Mouse (Mus musculus) thymus, adult 18-20 months (tissue): ENCODE measurements around the gene Comp.

Experiments
- DNase-seq, 2 experiments: peaks; one replicate each; pipeline ENCODE4 v3.0.0; 2022; ENCODE audit warnings: mixed read lengths in 2 of 2

Comp gene

GRCm38 (mm10) chr8:70373397-70374317 is at the start of gene Comp:
Gene Comp, plus strand, starts transcription at chr8:70373558.
- no peak for DNase-seq

GRCm38 (mm10) chr8:70323716-70324115 is 49.6 kb upstream of the Comp start:
- DNase-seq, result no peak

GRCm38 (mm10) chr8:70327512-70327911 is 45.8 kb upstream of the Comp start:
- DNase-seq, result no peak

DNA sequence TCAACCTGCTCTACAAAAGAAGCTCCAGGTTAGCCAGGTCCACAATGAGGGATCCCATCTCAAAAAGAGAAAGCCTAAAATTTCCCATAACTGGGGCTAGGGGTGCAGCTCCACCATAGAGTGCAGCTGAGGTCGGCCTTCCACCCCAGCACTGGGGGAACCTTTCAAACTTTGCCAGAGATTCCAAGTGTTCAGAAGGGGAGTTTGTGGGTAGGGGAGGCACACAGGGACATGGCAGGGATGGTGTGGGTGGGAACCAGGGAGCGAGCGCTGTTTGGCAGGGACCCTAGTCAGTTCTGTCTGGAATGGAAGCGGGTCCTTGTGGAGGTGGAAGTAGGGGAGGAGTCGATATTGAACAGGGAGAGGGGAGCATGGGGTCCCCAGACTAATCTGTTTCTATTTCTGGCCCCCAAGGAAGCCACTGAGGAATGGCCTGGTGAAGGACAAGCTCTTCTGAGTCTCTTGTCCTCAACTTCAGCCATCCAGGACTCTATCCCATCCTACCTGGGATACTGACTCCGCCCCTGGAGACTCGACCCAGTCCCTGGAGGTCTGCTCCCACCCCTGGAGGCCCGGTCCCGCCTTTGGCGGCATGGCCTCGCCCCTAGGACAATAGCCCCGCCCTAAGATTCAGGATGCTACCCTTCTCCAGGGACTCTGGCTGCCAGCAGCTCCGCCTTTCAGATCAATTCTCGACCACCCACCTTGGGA is 44.1 kb upstream of the Comp start, which contains the start of gene Gdf1:
Gene Gdf1 (plus strand): TSS at position 694 of the 711 bp plus-strand sequence.
- no peak for DNase-seq

- DNase-seq, result no peak
Observed at GRCm38 (mm10) chr8:70329835-70330740, 43.3 kb upstream of the Comp start.

GRCm38 (mm10) chr8:70330741-70331364 is 42.5 kb upstream of the Comp start:
- no peak for DNase-seq

- no peak for DNase-seq
Observed at GRCm38 (mm10) chr8:70331526-70331925, 41.8 kb upstream of the Comp start.

DNA sequence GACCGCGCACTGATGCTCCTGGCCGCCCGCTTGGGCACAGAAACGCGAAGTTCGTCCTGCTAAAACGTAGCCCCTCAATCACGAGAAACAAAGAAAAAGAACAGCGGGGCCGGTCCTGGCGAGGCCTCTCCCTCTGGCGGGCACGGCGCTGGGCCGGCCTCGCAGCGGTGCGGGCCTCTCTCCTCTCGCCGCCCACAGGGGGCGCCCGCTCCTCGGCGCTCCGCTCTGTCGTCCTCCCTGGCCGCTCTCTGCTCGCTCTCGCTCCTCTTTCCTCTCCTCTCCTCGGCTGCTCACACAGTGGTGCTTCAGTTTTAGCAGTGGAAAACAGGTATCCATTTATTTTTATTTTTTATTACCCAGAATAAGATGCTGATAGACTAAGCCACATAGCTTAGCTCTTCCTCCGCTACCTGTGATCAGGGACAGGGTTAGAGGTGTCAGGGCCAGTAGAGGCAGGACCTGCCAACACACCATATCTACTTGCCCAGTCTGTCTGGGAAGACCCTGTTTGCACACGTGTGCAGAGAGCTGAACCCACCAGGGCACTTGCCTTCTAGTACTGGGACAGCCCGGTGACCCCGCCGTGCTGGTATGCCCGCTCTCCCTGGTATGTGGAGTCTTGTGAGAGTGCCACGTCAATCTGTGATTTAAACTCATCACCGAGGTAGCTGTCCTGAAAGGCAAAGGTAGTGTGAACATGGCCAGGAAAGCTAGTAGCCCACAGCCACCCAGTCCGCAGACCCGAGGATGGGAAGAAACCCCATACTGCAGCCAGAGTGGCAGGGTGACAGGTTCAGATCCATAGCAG is 41.1 kb upstream of the Comp start:
- DNase-seq, result no peak

DNA sequence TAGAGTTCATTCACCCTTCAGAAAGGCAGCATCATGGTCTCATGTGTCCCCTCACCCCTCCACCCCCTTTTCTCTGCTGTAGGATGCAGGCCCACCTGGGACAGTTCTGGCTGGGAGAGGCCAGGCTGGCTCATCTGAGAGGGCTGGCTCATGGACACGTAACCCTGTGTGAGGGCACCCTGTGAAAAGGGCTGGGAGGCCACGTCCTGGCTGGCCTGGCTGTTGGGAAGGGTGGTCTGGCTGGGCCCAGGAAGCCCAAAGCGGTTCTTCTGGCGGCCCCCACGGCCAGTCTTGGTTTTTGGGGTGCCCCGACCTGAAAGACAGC is 40.5 kb upstream of the Comp start:
- DNase-seq, result no peak

DNA sequence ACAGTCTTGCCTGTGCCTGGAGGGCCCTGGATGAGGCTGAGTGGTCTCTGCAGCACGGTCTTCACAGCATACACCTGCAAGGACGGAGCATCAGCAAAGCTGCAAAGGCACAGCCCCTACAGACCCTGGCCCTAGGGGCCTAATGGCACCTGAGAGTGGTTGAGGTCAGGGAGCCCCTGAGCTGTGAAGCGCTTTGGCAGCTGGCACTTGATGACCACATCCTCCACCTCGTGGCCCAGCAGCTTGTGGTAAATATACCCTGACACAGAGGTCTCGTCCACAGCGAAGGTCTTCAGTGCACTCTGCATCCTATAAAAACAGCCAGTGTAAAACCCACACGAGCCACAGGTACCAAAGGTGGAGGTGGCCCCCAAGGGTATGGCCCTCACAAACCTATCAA is 34.4 kb upstream of the Comp start:
- DNase-seq, result no peak

GRCm38 (mm10) chr8:70340659-70341058 is 32.7 kb upstream of the Comp start:
- DNase-seq, result no peak

- no peak for DNase-seq
Observed at GRCm38 (mm10) chr8:70342007-70342406, 31.4 kb upstream of the Comp start.

- DNase-seq, result no peak
Observed at GRCm38 (mm10) chr8:70343076-70343475, 30.3 kb upstream of the Comp start.

DNA sequence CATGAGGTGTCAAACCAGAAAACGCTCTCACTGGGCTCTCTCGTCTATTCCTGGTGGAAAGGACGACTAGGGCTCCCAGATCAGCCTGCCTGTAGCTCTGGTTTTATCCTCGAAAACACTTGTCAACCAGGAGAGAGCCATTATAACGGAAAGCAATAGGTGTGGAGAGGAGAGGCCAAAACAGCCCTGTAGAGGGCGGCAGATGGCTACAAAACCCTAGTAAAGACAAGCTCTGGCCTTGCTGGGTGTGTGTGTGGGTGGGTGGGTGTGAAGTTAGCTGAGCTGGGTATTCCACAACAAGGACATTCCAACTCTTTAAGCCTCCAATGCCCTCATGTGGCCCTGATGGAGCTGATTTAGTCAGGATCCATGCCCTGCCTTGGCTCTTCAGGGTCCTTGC is 29.7 kb upstream of the Comp start:
- DNase-seq, result no peak

DNA sequence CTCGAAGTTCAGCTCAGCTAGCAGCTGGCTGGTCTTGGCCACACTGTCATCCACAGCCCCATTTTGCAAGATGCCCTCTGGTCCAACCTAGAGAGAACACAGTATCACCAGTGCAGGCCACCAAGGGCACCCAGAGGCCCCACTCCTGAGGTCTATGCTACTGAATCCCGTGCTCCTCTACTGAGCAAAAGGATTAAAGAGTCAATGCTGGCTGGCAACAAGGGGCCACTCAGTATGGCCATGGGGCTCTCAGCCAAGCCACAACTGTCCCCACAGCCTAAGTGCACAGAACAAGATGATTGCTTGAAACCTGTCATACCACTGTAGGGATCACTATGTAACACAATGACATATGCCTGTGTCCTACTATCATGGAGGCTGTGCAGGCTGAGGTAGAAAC is 29.1 kb upstream of the Comp start:
- no peak for DNase-seq

GRCm38 (mm10) chr8:70347443-70347842 is 25.9 kb upstream of the Comp start:
- no peak for DNase-seq

DNA sequence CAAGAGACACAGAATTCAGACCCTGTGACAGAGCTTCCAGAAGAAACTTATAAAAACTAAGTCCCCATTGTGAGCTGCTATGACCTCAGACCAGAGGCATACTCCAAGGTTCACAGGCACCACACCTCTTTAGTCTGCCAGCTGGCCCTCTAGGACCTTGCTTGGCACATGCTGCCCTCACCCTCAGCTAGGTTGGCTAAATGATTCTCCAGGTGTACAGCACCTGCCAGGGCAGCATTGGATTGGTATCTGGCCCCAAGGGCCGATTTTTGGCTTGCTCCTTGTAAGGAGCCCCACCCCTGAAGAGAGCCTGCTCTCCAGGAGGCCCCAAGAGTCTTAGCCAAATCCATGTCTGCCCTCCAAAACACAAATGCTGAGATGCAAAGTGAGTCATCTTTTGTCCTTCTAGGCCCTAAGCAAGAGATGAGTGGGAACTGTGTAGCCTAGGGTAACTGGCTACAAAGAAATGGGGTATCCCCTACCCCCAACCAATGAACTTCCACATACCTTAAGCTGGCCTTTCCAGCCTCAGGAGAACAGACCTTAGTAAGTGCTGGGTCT is 25.4 kb upstream of the Comp start:
- DNase-seq, result no peak

DNA sequence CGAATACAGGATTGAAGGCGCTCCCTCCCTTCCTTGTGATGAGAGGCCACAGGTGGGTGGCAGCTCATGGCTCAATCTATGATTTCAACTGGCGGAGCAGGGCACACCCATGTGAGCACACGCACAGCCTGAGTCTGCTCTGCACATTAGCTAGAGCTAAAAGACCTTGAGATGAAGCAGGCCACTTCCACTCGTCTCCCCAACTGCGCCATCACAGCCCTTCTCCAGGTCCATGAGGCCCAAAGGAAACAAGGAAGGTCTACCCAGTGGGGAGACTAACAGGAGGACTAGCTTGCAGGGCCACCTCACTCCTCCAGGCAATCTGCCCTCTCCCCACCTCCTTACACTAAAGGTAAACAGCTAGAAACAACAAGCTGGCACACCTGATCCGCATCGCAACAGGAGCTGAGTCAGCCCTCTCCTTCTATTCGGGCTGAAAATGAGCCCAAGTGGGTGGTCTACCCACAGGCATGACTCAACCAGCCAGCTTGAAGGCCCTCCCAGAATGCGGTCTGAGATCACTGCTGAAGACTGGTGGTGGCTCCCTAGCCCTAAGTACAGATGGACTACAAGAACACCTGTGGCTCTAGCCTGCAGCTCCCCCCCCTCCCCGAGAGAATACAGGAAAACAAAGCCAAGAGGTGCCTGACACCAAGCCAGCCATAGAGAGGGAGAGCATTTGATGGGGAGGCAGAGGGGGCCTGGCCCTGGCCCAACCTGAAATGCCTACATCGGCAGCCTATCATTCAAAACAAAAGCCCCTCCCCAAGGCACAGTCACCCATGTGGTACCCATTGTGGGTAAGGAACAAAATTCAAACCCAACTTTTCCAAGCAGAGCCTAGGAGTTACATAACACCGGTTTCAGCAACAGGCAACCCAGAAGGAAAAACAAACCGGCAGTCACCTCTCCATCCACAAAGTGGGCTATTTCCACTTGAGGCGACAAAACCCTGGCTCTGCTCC is 22.0 kb upstream of the Comp start:
- no peak for DNase-seq

GRCm38 (mm10) chr8:70352000-70352384 is 21.4 kb upstream of the Comp start:
- no peak for DNase-seq

DNA sequence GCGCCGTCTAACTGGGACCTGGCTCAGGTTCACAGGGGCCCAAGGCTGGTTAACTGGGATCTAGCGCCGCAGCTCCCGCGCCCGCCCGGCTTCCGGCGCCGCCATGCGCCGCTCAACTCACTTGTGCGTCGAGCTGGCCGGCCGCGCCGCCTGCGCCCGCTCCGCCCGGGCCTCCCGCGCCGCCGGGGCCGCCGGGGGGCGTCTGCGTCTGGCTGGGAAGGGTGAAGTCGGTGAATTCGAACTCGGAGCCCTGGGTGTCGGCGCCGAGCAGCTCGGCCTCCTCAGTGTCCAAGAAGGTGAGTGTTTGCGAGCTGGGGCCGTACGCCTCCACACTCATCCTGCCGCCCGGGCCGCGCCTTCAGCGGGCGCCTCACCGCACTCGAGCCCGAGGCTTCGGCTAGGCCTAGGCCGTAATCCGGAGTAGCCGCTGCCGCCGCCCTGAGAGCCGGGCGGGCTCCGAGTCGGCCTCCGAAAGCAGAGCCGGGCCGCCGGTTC is 20.7 kb upstream of the Comp start:
- peak; percentile 42 to 51 for DNase-seq
